Mouse (Mus musculus) brain, adult 2 months (tissue): Measurements from ENCODE around the gene Cacna2d3.
A peak's percentile ranks its signal among the peaks of the same experiment; 100 is the strongest.

Experiments
- DNase-seq: peaks from one replicate; pipeline ENCODE4 v3.0.0; 2011; ENCODE audit warnings: low read depth, low spot score

Gene Cacna2d3

GRCm38 (mm10) chr14:28948019-28948850 lies 773.4 kb downstream of the Cacna2d3 start:
- DNase-seq = peak; percentile 60

GRCm38 (mm10) chr14:28932746-28933293 lies 788.8 kb downstream of the Cacna2d3 start:
- DNase-seq = no peak

- DNase-seq = no peak
Observed at GRCm38 (mm10) chr14:28923180-28923961, 798.3 kb downstream of the Cacna2d3 start.

DNA sequence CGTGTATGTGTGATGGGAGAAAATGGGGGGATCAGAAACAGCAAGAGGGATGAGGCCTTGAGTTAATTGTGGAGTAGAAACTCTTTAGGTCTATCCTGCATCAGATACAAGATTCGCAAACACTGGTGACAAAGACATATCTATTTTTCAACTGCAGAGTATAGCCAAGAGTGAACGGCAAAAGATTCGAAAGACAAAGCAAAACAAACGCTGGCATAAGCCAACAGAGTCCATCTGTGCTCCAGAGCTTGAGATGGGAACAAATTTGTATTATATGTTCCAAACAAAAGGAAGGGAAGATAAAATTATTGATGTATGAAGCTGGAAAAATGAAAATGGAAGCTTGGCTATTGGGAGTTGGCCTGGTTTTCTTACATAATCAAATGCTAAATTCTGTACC lies 802.8 kb downstream of the Cacna2d3 start:
- DNase-seq = peak; percentile 65

GRCm38 (mm10) chr14:28915004-28915403 lies 806.7 kb downstream of the Cacna2d3 start:
- DNase-seq = peak; percentile 29

DNA sequence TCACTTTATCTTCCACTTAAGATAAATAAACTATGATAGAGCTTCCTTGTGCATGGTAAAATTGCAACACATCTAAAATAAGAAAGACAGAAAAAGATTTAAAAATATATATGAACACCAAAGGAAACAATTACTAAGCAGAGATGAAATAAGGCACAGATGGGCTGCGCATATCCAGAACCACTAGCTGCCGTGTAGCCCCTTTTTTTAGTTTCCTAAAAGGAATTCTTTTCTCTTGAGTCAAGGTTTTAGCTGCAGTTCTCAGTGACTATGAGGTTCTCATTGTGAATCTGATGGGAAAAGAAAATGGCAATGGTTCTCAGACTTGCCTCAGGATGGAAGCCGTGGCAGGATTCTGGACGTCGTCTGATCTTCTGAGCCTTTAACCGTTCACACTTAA lies 814.0 kb downstream of the Cacna2d3 start:
- peak; percentile 50 for DNase-seq

DNA sequence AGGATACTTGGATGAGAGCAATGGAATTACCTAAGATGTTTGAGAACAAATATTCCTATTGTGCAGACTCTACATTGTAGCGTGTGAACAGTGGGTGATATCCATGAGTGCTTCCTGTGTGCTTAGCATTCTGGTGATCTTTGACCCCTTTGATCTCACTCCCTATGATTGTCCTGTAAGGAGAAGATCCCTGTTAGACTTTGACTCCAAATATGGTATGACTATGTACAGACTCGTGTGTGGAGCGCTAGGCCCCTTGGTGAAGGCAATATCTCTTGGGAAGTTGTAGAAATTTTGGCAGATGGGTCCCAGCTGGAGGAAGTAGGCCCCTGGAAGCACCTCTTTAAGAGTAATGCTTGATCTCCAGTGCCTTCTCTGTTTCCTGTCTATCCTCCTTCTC lies 829.1 kb downstream of the Cacna2d3 start:
- no peak for DNase-seq

GRCm38 (mm10) chr14:28887373-28887772 lies 834.3 kb downstream of the Cacna2d3 start:
- no peak for DNase-seq

- peak; percentile 53 for DNase-seq
Observed at GRCm38 (mm10) chr14:28886661-28887060, 835.0 kb downstream of the Cacna2d3 start.

DNA sequence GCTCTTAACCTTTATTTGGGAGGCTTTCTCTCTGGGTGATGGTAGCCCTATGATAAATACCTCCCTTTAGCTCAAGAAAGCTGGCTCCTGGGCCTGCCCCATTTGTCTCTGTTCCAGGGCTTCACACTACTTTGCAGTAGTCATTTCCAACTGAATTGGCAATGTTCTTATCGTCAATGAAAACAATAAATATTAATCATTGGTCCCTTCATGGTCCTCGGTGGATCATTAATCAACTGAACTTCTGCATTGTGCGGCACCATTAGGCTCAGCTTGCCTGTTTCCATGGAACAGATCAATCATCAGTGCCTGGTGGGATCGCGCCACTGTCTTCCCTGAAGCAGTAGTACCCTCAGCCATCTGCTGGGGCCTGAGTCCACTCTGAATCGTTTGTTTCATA lies 850.7 kb downstream of the Cacna2d3 start:
- no peak for DNase-seq

DNA sequence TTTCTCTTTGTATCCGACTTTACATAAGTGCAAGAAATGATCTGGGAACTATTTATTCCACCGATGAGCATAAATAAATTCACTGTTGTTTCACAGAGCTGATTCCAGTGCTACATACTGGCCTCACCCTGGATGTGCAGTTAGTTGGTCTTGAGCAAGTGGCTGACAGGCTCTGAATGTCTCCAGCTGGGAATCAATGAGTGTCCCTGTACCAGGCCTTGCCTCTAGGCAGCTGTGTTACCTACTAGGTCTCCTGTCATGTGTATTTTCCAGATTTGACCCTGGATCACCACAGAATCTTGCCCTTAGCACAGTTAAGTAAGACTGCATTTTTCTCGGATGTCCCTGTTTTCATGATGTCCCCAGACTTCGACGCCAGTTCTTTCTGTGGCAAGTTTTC lies 851.3 kb downstream of the Cacna2d3 start:
- DNase-seq = no peak

DNA sequence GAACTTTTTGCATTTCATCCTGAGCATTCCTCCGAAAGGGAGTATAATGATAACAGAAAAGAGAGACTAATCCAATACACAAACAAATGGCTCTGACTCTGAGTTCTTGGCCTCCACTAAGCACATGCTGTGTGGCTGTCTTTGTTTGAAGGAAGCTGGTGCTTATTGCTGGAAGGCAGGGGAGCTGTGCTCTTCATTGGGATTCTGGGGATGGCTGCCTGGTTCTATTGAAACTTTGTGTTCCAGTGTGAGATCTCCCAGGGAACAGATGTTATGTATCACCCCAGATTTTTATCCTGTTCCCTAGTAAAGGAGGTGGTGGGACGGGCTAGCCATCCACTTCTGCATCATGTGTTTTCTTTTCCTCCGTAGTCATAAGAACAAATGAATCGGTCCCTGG lies 856.7 kb downstream of the Cacna2d3 start:
- DNase-seq = peak; percentile 39

GRCm38 (mm10) chr14:28861142-28861541 lies 860.5 kb downstream of the Cacna2d3 start:
- DNase-seq = peak; percentile 79
